Mouse (Mus musculus) liver, embryonic 14.5 days (tissue): ENCODE results near the gene Nmnat2.

Source experiments
- CTCF ChIP-seq: IDR thresholded peaks from 2 replicates; pipeline ENCODE4 v1.5.1; 2016; ENCODE audit warnings: antibody characterized with exemption, low read depth, control low read depth
- EP300 ChIP-seq: IDR thresholded peaks from 2 replicates; pipeline ENCODE4 v1.6.1; 2016; ENCODE audit warnings: antibody characterized with exemption, low read depth

DNA sequence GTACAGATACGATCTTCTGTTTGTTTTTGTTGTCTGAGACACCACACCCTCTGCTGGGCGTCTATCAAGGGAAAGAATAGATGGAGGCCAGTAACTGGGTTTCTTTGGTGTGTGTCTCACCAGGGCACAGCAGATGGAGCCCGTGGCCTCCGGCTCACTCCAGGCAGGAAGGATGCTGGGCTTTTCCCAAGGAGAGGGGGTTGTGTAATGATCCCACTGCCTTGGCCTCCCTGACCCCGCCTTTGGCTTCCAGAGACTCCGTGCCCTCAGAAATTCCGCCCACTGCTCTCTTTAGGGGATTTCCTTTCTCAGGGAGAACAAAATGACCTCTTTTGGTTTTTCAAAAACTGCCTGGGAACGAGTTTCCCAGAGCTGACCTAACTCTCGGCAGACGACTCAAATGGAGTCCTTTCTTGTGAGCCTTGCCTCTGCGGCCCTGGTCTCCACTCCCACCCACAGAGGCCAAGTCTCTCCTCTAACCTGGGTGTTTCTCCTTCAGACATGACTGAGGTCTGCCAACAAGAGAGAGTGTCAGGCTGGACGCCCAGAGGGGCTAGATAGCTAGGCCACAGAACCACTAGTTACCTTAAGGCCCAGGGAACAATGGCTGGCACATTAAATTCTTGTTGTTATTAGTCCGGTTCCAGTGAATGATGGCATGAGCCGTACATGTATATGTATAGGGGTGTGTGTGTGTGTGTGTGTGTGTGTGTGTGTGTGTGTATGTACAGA is 93.5 kb downstream of the Nmnat2 start:
- TF ChIP-seq CTCF (no peak), EP300 (no peak)
